Mouse (Mus musculus) splenic B cell, adult 2 months (primary cell): ENCODE results near the gene Csnk1e.

Experiments
- DNase-seq: peaks from one replicate; pipeline ENCODE4 v3.0.0-alpha.2; 2011; ENCODE audit warnings: low read depth, low spot score
- H3K27me3 ChIP-seq: 2 replicates; pipeline ENCODE4 v1.6.1; 2012; ENCODE audit warnings: mild to moderate bottlenecking, low read length, moderate library complexity, mixed read lengths; ENCODE audit not compliant: control insufficient read depth, poor library complexity, insufficient read depth, severe bottlenecking
- H3K36me3 ChIP-seq: 2 replicates; pipeline ENCODE4 v1.6.1; 2012; ENCODE audit warnings: mild to moderate bottlenecking, low read length, moderate library complexity, mixed read lengths; ENCODE audit not compliant: control insufficient read depth, poor library complexity, insufficient read depth, severe bottlenecking

Gene Csnk1e

GRCm38 (mm10) chr15:79418677-79419076 lies 36.7 kb downstream of the Csnk1e start:
- peak; percentile 21 for DNase-seq
- Histone ChIP-seq H3K27me3 (no peaks in the 10 kb centered on the region; the same call in 1 of the 2 replicates), H3K36me3 (peaks cover 4% of the 10 kb centered on the region; the same call in 1 of the 2 replicates)

GRCm38 (mm10) chr15:79418265-79418664 lies 37.1 kb downstream of the Csnk1e start:
- peak; percentile 54 for DNase-seq
- Histone ChIP-seq H3K36me3 (peaks cover 4% of the 10 kb centered on the region; the same call in 1 of the 2 replicates), H3K27me3 (no peaks in the 10 kb centered on the region; the same call in 1 of the 2 replicates)

GRCm38 (mm10) chr15:79417379-79417778 lies 38.0 kb downstream of the Csnk1e start:
- Histone ChIP-seq H3K27me3 (no peaks in the 10 kb centered on the region; the same call in 1 of the 2 replicates), H3K36me3 (peaks cover 3% of the 10 kb centered on the region; the same call in 1 of the 2 replicates)
- DNase-seq, result no peak

GRCm38 (mm10) chr15:79416460-79417085 lies 38.8 kb downstream of the Csnk1e start:
- no peaks in the 10 kb centered on the region; the same call in 1 of the 2 replicates for H3K27me3 ChIP-seq
- peaks cover 3% of the 10 kb centered on the region; the same call in 1 of the 2 replicates for H3K36me3 ChIP-seq
- DNase-seq, result no peak

GRCm38 (mm10) chr15:79414513-79414912 lies 40.9 kb downstream of the Csnk1e start:
- peak; percentile 59 for DNase-seq
- Histone ChIP-seq H3K27me3 (no peaks in the 10 kb centered on the region; the same call in 1 of the 2 replicates), H3K36me3 (peaks cover 1% of the 10 kb centered on the region; the same call in 1 of the 2 replicates)

- Histone ChIP-seq H3K36me3 (peaks cover 1% of the 10 kb centered on the region; the same call in 1 of the 2 replicates), H3K27me3 (no peaks in the 10 kb centered on the region; the same call in 1 of the 2 replicates)
- DNase-seq, result no peak
These were observed 41.6 kb downstream of the Csnk1e start for GRCm38 (mm10) chr15:79413802-79414201.

- no peak for DNase-seq
- no peaks in the 10 kb centered on the region; the same call in 1 of the 2 replicates for H3K27me3 ChIP-seq
- peaks cover 1% of the 10 kb centered on the region; the same call in 1 of the 2 replicates for H3K36me3 ChIP-seq
These were observed 42.2 kb downstream of the Csnk1e start for GRCm38 (mm10) chr15:79413201-79413600.

- H3K27me3 ChIP-seq, result no peaks in the 10 kb centered on the region; the same call in 1 of the 2 replicates
- H3K36me3 ChIP-seq, result no peaks in the 10 kb centered on the region
- DNase-seq, result peak; percentile 23
These were observed 43.9 kb downstream of the Csnk1e start for GRCm38 (mm10) chr15:79411363-79412065.

- Histone ChIP-seq H3K36me3 (no peaks in the 10 kb centered on the region), H3K27me3 (no peaks in the 10 kb centered on the region)
- no peak for DNase-seq
These were observed 46.2 kb downstream of the Csnk1e start for GRCm38 (mm10) chr15:79409077-79409573.

GRCm38 (mm10) chr15:79406564-79406963 lies 48.8 kb downstream of the Csnk1e start:
- no peaks in the 10 kb centered on the region for H3K36me3 ChIP-seq
- H3K27me3 ChIP-seq, result no peaks in the 10 kb centered on the region
- peak; percentile 16 for DNase-seq

GRCm38 (mm10) chr15:79404277-79404676 lies 51.1 kb downstream of the Csnk1e start:
- H3K36me3 ChIP-seq, result no peaks in the 10 kb centered on the region
- H3K27me3 ChIP-seq, result no peaks in the 10 kb centered on the region
- DNase-seq, result no peak

GRCm38 (mm10) chr15:79403763-79404210 lies 51.6 kb downstream of the Csnk1e start:
- H3K36me3 ChIP-seq, result no peaks in the 10 kb centered on the region
- no peak for DNase-seq
- no peaks in the 10 kb centered on the region for H3K27me3 ChIP-seq

- Histone ChIP-seq H3K36me3 (no peaks in the 10 kb centered on the region), H3K27me3 (no peaks in the 10 kb centered on the region)
- DNase-seq, result peak; percentile 89
These were observed 52.3 kb downstream of the Csnk1e start, which contains the start of gene Tmem184b for GRCm38 (mm10) chr15:79402836-79403762. Tmem184b (minus strand) TSS chr15:79403569.

GRCm38 (mm10) chr15:79402176-79402575 lies 53.2 kb downstream of the Csnk1e start:
- H3K36me3 ChIP-seq, result no peaks in the 10 kb centered on the region
- peak; percentile 20 for DNase-seq
- no peaks in the 10 kb centered on the region for H3K27me3 ChIP-seq
